In genomic region chr5:110652719-110653648, GRCm38 (mm10) we compare ENCODE assay signal across 1 mouse cellular context.
TF ChIP-seq lines count a peak whose summit lies in the region.

Noc4l (minus strand) TSS chr5:110653417.
Ddx51 (plus strand) TSS chr5:110653451.

TF ChIP-seq in MEL, 35 proteins besides CTCF, POLR2A, EP300 and RAD21 (continued from another document):
- TF ChIP-seq BHLHE40 (IDR thresholded peaks at IDR 0.05; ENCODE audit: borderline replicate concordance, low read depth, low read length), result no peak; the same call in 1 of the 2 replicates
- no peak for TF ChIP-seq JUND (IDR thresholded peaks at IDR 0.05; ENCODE audit: low read depth, low read length)
- peak; percentile 97 for TF ChIP-seq SIN3A (IDR thresholded peaks at IDR 0.05; ENCODE audit: low read length)
- TF ChIP-seq HCFC1 (IDR thresholded peaks at IDR 0.05; ENCODE audit: low read depth, low read length), result peak; percentile 94
- no peak for TF ChIP-seq NRF1 (IDR thresholded peaks at IDR 0.05; ENCODE audit: insufficient read depth, low read depth, low read length, poor library complexity, severe bottlenecking)
- peak; percentile 50; the same call in 1 of the 2 replicates for TF ChIP-seq ETS1 (IDR thresholded peaks at IDR 0.05; ENCODE audit: low read depth, low read length)
- TF ChIP-seq POLR2AphosphoS2 (IDR thresholded peaks at IDR 0.05; ENCODE audit: low read length), result peak; percentile 72
- TF ChIP-seq MXI1 (IDR thresholded peaks at IDR 0.05; ENCODE audit: low read depth, low read length), result peak; percentile 99
- TF ChIP-seq MAX (IDR thresholded peaks at IDR 0.05; ENCODE audit: low read length), result peak; percentile 91
- no peak for TF ChIP-seq CHD1 (IDR thresholded peaks at IDR 0.05; ENCODE audit: low read depth, low read length)
- peak; percentile 89 for TF ChIP-seq NELFE (IDR thresholded peaks at IDR 0.05; ENCODE audit: low read depth, low read length)
- peak; percentile 77 for TF ChIP-seq KAT2A (conservative IDR thresholded peaks at IDR 0.05; ENCODE audit: low read depth, low read length)
- TF ChIP-seq TAL1 (IDR thresholded peaks at IDR 0.05; ENCODE audit: low read length), result no peak
